Mouse (Mus musculus): ENCODE results near the gene Gmeb1. TPM values are rescaled to one million over a fixed set of nuclear protein-coding genes. Genes with fewer than 3 reads are reported as not detected.
A peak's percentile ranks its signal among the peaks of the same experiment; 100 is the strongest.
"Not testable (repeated sequence)": the region's sequence is repeated elsewhere in the genome, so short reads cannot be mapped to it uniquely, and the experiment has no call there.

Gene Gmeb1
- polyA plus RNA-seq, 1 experiment from 2014 or later = 37.4 TPM

DNA sequence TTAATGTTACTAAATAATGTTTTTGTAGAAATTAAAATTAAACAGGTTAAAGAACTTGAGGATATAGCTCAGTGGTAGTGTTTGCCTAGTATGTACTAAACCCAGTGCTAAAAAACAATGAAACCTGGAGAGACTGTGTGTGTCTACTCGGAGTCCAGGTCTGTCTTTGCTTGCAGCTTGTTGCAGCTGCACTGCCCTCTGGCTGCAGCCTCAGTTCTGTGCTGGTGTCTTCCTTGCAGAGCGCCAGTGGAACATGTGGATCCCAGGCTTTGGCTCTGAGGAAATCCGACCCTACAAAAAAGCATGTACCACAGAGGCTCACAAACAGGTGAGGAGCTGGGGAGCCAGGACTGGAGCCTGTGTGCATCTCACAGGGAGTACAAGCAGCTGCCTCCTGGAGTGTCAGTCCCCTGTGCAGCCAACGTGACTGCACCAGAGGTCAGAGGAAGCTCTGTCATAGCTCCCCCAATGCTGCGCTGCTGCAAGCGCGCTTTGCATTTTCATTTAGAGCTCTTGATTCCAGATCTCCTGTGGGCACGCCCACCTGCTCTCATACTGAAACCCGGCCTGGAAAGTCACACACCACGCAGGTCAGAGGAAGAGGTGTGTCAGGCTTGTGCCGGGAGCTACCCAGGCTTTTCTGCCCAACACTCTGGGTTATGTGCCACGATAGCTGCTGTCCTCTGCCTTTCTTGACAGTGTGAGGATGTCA, 30.4 kb upstream of the Gmeb1 start:
- H3K4me1 ChIP-seq (ENCODE audit: control insufficient read depth, insufficient read depth, low read length) = no peaks in the 10 kb centered on the region
- H3K4me3 ChIP-seq (ENCODE audit: low read depth, low read length) = no peak overlapping the region
- no peak overlapping the region for H3K9ac ChIP-seq (replicated peaks; ENCODE audit: low read depth, low read length)
- H3K9me3 ChIP-seq (ENCODE audit: control insufficient read depth, low read depth, low read length) = no peaks in the 10 kb centered on the region
- ATAC-seq (ENCODE audit: insufficient number of reproducible peaks, insufficient read depth, low FRiP score, low read depth) = no peak
- WGBS = 86% methylated on average over 12 of the region's 12 CpGs
- H3K36me3 ChIP-seq (ENCODE audit: control insufficient read depth, insufficient read depth, low read length) = peaks cover 9% of the 10 kb centered on the region; the same call in 1 of the 2 replicates
- H3K27me3 ChIP-seq (ENCODE audit: control insufficient read depth, insufficient read depth, low read length) = no peaks in the 10 kb centered on the region
- H3K27ac ChIP-seq (ENCODE audit: low read length) = no peak overlapping the region
- H3K4me2 ChIP-seq (replicated peaks; ENCODE audit: low read depth, low read length) = no peak overlapping the region

DNA sequence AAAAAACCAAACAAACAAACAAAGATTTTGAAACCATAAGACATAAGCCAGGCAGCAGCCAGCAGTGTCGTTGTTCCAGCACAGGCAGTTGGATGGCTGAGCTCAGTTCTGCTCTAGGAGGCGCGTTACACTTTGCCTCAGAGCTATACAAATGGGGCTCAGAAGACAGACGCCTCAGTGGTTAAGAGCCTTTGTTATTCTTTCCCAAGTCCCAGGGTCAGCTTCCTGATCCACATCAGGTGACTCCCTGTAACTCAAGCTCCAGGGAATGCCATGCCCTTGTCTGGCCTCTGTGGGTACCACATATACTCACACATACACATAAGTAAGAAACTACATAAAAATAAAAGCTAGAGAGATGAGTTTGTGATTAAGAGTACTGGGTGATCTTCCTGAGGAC, 29.7 kb upstream of the Gmeb1 start:
- Histone ChIP-seq H3K4me2 (replicated peaks; ENCODE audit: low read depth, low read length) (no peak overlapping the region), H3K27me3 (ENCODE audit: control insufficient read depth, insufficient read depth, low read length) (no peaks in the 10 kb centered on the region), H3K4me3 (ENCODE audit: low read depth, low read length) (no peak overlapping the region), H3K27ac (ENCODE audit: low read length) (no peak overlapping the region), H3K36me3 (ENCODE audit: control insufficient read depth, insufficient read depth, low read length) (peaks cover 12% of the 10 kb centered on the region; the same call in 1 of the 2 replicates), H3K9ac (replicated peaks; ENCODE audit: low read depth, low read length) (no peak overlapping the region), H3K9me3 (ENCODE audit: control insufficient read depth, low read depth, low read length) (no peaks in the 10 kb centered on the region), H3K4me1 (ENCODE audit: control insufficient read depth, insufficient read depth, low read length) (no peaks in the 10 kb centered on the region)
- no peak for ATAC-seq (ENCODE audit: insufficient number of reproducible peaks, insufficient read depth, low FRiP score, low read depth)
- WGBS = 96% methylated on average over 4 of the region's 4 CpGs

DNA sequence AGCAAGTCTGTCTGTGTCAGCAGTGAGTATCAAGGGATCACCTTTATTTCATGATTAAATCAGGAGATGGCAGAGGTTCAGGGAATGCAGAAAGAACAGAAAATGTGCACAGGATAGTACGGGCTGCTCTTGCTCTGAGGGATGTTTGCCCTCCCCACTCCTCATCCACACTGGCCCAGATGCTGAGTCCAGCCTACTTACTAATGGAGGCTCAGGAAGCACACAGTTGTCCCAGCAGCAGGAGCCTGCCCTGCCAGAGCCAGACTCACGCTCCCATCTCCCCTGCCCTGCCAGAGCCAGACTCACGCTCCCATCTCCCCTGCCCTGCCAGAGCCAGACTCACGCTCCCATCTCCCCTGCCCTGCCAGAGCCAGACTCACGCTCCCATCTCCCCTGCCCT, 27.4 kb upstream of the Gmeb1 start:
- not testable (repeated sequence) for H3K9me3 ChIP-seq (ENCODE audit: control insufficient read depth, low read depth, low read length); H3K9ac ChIP-seq (replicated peaks; ENCODE audit: low read depth, low read length); H3K27me3 ChIP-seq (ENCODE audit: control insufficient read depth, insufficient read depth, low read length); ATAC-seq (ENCODE audit: insufficient number of reproducible peaks, insufficient read depth, low FRiP score, low read depth); H3K4me2 ChIP-seq (replicated peaks; ENCODE audit: low read depth, low read length); H3K4me3 ChIP-seq (ENCODE audit: low read depth, low read length); H3K4me1 ChIP-seq (ENCODE audit: control insufficient read depth, insufficient read depth, low read length); H3K27ac ChIP-seq (ENCODE audit: low read length)
- 86% methylated on average over 2 of the region's 5 CpGs for WGBS
- peaks cover 16% of the 10 kb centered on the region; the same call in 1 of the 2 replicates for H3K36me3 ChIP-seq (ENCODE audit: control insufficient read depth, insufficient read depth, low read length)

DNA sequence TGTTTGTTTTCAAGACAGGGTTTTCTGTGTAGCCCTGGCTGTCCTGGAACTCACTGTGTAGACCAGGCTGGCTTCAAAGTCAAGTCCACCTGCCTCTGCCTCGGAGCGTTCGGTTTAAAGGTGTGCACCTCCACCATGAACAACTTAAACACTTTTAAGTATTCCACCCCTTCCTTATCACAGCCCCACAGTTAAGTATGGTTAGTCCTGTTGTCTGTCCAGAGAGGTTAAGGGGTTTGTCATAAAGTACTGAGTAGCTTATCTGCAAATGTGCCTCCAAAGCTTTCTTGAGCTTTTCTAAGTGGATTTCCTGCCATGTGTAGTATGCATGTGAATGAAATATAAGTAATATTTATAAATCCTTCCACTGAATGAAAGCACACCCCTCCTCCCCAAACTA, 14.5 kb upstream of the Gmeb1 start:
- H3K4me3 ChIP-seq (ENCODE audit: low read depth, low read length) = no peak overlapping the region

DNA sequence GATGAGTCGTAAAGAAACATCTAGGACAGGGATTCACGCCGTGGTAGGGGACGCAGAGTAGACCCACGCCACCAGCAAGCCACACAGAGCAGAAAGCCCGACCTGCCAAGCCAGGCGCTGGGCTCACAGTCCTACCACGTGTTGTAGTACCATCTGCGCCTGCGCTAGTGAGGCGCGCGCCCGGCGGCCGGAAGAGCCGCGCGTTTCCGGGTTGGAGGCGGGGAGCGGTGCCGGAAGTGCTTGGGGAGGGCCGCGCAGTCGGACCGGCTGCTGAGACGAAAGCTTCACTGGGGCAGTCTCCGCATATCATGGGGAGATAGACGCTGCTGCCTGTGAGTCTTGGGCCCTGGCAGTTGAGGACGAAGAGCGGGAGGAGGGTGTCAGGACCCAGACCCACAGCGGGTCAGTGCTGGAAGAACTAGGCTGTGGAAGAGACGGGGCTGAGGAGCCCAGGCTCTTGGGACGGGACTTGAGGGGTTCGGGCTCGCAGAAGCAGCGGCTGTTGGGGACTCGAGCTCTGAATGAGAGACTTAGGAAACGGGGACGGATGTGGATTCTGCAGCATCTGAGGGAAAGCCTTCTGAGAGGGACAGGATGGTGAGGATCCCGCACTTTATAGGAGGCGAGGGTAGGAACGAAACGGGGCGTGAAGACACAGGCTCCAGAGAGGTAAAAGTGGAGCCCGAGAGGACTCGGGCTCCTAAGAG, 12.9 kb upstream of the Gmeb1 start, which contains the start of gene Taf12:
Gene Taf12 (plus strand): TSS at position 220 of the 707 bp plus-strand sequence.
- H3K4me1 ChIP-seq (ENCODE audit: control insufficient read depth, insufficient read depth, low read length) = peaks cover 5% of the 10 kb centered on the region; the same call in 1 of the 2 replicates
- peak within 1 kb of the TSS; percentile 87 for H3K9ac ChIP-seq (replicated peaks; ENCODE audit: low read depth, low read length)
- H3K9me3 ChIP-seq (ENCODE audit: control insufficient read depth, low read depth, low read length) = no peaks in the 10 kb centered on the region
- H3K27me3 ChIP-seq (ENCODE audit: control insufficient read depth, insufficient read depth, low read length) = no peaks in the 10 kb centered on the region
- WGBS = under 1% methylated on average over 48 of the region's 48 CpGs
- H3K27ac ChIP-seq (ENCODE audit: low read length) = peak within 1 kb of the TSS; percentile 93
- H3K4me2 ChIP-seq (replicated peaks; ENCODE audit: low read depth, low read length) = peak within 1 kb of the TSS; percentile 95
- H3K4me3 ChIP-seq (ENCODE audit: low read depth, low read length) = peak within 1 kb of the TSS; percentile 88
- no peaks in the 10 kb centered on the region for H3K36me3 ChIP-seq (ENCODE audit: control insufficient read depth, insufficient read depth, low read length)
- ATAC-seq (ENCODE audit: insufficient number of reproducible peaks, insufficient read depth, low FRiP score, low read depth) = peak; percentile 92

More for the DNA sequence above, 14.5 kb upstream of the Gmeb1 start:
- Histone ChIP-seq H3K9me3 (ENCODE audit: control insufficient read depth, low read depth, low read length) (no peaks in the 10 kb centered on the region), H3K4me2 (replicated peaks; ENCODE audit: low read depth, low read length) (no peak overlapping the region), H3K9ac (replicated peaks; ENCODE audit: low read depth, low read length) (no peak overlapping the region), H3K4me1 (ENCODE audit: control insufficient read depth, insufficient read depth, low read length) (peaks cover 5% of the 10 kb centered on the region; the same call in 1 of the 2 replicates), H3K36me3 (ENCODE audit: control insufficient read depth, insufficient read depth, low read length) (no peaks in the 10 kb centered on the region), H3K27me3 (ENCODE audit: control insufficient read depth, insufficient read depth, low read length) (no peaks in the 10 kb centered on the region), H3K27ac (ENCODE audit: low read length) (no peak overlapping the region)
- WGBS = 87% methylated on average over 3 of the region's 3 CpGs
- no peak for ATAC-seq (ENCODE audit: insufficient number of reproducible peaks, insufficient read depth, low FRiP score, low read depth)

DNA sequence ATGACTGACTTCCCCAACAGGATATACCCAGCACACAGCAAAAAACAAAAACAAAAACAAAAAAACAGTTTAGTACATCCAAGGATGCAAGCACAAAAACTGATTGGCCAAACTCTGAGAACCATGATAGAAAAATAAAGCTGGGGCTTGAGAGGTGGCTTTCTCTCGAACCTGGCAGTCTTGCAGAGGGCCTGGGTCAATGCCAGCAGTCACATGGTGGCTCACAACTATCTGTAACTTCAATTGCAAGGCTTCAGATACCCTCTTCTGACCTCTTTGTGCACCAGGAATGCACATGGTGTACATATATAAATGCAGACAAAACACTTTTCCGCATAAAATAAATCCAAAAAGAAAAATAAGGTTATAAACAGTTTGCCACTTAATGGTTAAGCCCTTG, 11.8 kb upstream of the Gmeb1 start:
- H3K27me3 ChIP-seq (ENCODE audit: control insufficient read depth, insufficient read depth, low read length) = no peaks in the 10 kb centered on the region
- WGBS = 60% methylated on average over 2 of the region's 2 CpGs
- peak overlapping the region; percentile 95 for H3K4me2 ChIP-seq (replicated peaks; ENCODE audit: low read depth, low read length)
- no peak for ATAC-seq (ENCODE audit: insufficient number of reproducible peaks, insufficient read depth, low FRiP score, low read depth)
- H3K27ac ChIP-seq (ENCODE audit: low read length) = no peak overlapping the region
- peak overlapping the region; percentile 87; the same call in 1 of the 2 replicates for H3K9ac ChIP-seq (replicated peaks; ENCODE audit: low read depth, low read length)
- H3K4me3 ChIP-seq (ENCODE audit: low read depth, low read length) = peak overlapping the region; percentile 88
- H3K4me1 ChIP-seq (ENCODE audit: control insufficient read depth, insufficient read depth, low read length) = peaks cover 5% of the 10 kb centered on the region; the same call in 1 of the 2 replicates
- H3K36me3 ChIP-seq (ENCODE audit: control insufficient read depth, insufficient read depth, low read length) = no peaks in the 10 kb centered on the region
- no peaks in the 10 kb centered on the region for H3K9me3 ChIP-seq (ENCODE audit: control insufficient read depth, low read depth, low read length)

DNA sequence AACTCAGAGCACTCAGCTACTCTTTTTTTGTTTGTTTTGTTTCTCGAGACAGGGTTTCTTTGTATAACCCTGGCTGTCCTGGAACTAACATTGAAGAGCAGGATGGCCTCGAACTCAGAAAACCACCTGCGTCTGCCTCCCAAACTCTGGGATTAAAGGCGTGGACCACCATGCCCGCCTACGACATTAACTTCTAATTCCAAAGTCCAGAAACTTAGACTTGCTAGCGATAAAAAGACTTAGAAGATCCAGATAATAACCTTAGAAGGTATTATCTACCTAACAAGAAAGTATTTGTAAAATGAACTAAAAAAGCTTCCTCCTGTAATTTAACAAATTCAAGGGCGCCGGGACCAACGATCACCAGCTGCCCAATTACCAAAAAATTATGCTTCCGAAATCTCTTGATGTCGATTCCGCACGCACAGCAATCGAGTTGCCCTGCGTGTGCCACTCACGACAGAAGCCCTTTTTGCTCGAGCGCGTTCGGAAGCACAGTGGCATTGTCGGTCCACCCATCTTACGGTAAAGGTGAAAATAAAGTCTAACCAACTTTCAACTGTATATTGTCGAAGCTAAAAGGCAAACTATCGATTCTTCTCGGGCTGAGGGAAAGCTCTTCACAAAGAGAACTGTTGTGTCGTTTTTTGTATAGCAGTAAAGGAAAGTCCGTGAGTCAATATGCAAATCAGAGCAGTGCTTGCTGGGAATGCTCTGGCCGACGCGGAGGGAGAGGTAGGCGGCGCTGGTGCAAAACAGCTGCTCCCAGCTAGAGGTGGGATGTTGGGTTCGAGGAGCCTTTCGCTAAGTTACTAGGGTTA, 8.5 kb upstream of the Gmeb1 start:
- no peaks in the 10 kb centered on the region for H3K27me3 ChIP-seq (ENCODE audit: control insufficient read depth, insufficient read depth, low read length)
- H3K4me2 ChIP-seq (replicated peaks; ENCODE audit: low read depth, low read length) = peak overlapping the region; percentile 57
- peaks cover 5% of the 10 kb centered on the region; the same call in 1 of the 2 replicates for H3K4me1 ChIP-seq (ENCODE audit: control insufficient read depth, insufficient read depth, low read length)
- no peaks in the 10 kb centered on the region for H3K36me3 ChIP-seq (ENCODE audit: control insufficient read depth, insufficient read depth, low read length)
- ATAC-seq (ENCODE audit: insufficient number of reproducible peaks, insufficient read depth, low FRiP score, low read depth) = peak; percentile 70
- WGBS = under 1% methylated on average over 35 of the region's 35 CpGs
- no peaks in the 10 kb centered on the region for H3K9me3 ChIP-seq (ENCODE audit: control insufficient read depth, low read depth, low read length)
- H3K4me3 ChIP-seq (ENCODE audit: low read depth, low read length) = peak overlapping the region; percentile 2
- H3K9ac ChIP-seq (replicated peaks; ENCODE audit: low read depth, low read length) = peak overlapping the region; percentile 4
- peak overlapping the region; percentile 84 for H3K27ac ChIP-seq (ENCODE audit: low read length)

Measured in stomach, embryonic 14.5 days (tissue).